Mouse (Mus musculus) MEL (cell line): Measurements from ENCODE around the gene Trip11. TPM values are rescaled to one million over a fixed set of nuclear protein-coding genes. Genes with fewer than 3 reads are reported as not detected.

Experiments
- DNase-seq: peaks from one replicate; pipeline ENCODE4 v3.0.0; 2011; ENCODE audit warnings: low read depth, low spot score
- H3K27ac ChIP-seq: 2 replicates; pipeline ENCODE4 v1.5.1; 2012; ENCODE audit warnings: low read depth, mild to moderate bottlenecking, control low read depth, low read length, moderate library complexity; ENCODE audit not compliant: control insufficient read depth
- H3K27me3 ChIP-seq, 2 experiments: fragments of 150-350 bp in 1 of 2; sonication (generic) in 1 of 2; 2 replicates each; pipeline ENCODE4 v1.6.1; 2012; ENCODE audit warnings: low read length in 2 of 2, mild to moderate bottlenecking in 2 of 2, improper control_type of control experiment in 1 of 2, moderate library complexity in 1 of 2; ENCODE audit not compliant: insufficient read depth in 2 of 2, control insufficient read depth in 1 of 2
- H3K36me3 ChIP-seq, 2 experiments: 2 replicates each; pipeline ENCODE4 v1.6.1; 2012 to 2014; ENCODE audit warnings: low read length in 2 of 2, improper control_type of control experiment in 1 of 2, inconsistent platforms in 1 of 2, mild to moderate bottlenecking in 1 of 2; ENCODE audit not compliant: insufficient read depth in 2 of 2, control insufficient read depth in 1 of 2
- H3K4me1 ChIP-seq, 2 experiments: fragments of 150-350 bp in 1 of 2; sonication (generic) in 1 of 2; 2 replicates each; pipeline ENCODE4 v1.6.1; 2012; ENCODE audit warnings: low read length in 2 of 2, improper control_type of control experiment in 1 of 2, mild to moderate bottlenecking in 1 of 2; ENCODE audit not compliant: insufficient read depth in 2 of 2, control insufficient read depth in 1 of 2
- H3K4me3 ChIP-seq, 2 experiments: fragments of 150-350 bp in 1 of 2; sonication (generic) in 1 of 2; 2 replicates each; pipeline ENCODE4 v1.5.1; 2012; ENCODE audit warnings: low read depth in 2 of 2, low read length in 2 of 2, mild to moderate bottlenecking in 2 of 2, moderate library complexity in 2 of 2, control low read depth in 1 of 2, improper control_type of control experiment in 1 of 2; ENCODE audit not compliant: control insufficient read depth in 1 of 2, insufficient read depth in 1 of 2
- H3K79me2 ChIP-seq: 2 replicates; pipeline ENCODE4 v1.6.1; 2012; ENCODE audit warnings: mild to moderate bottlenecking, low read length, moderate library complexity; ENCODE audit not compliant: control insufficient read depth, poor library complexity, insufficient read depth
- H3K9ac ChIP-seq: 2 replicates; pipeline ENCODE4 v1.6.1; 2012; ENCODE audit warnings: low read depth, mild to moderate bottlenecking, control low read depth, low read length, moderate library complexity; ENCODE audit not compliant: control insufficient read depth, poor library complexity, severe bottlenecking
- H3K9me3 ChIP-seq: fragments of 150-350 bp; sonication (generic); replicated peaks from 2 replicates; pipeline ENCODE4 v1.6.1; 2012; ENCODE audit warnings: mild to moderate bottlenecking, low read length, improper control_type of control experiment, moderate library complexity; ENCODE audit not compliant: insufficient read depth
- CHD1 ChIP-seq: IDR thresholded peaks from 2 replicates; pipeline ENCODE4 v1.6.1; 2012; ENCODE audit warnings: low read depth, mild to moderate bottlenecking, inconsistent platforms, low read length, improper control_type of control experiment
- CTCF ChIP-seq, 3 experiments: IDR thresholded peaks in 2 of 3; conservative IDR thresholded peaks in 1 of 3; 2 replicates each; pipeline ENCODE4 v1.5.1; 2011 to 2012; ENCODE audit warnings: low read length in 3 of 3, low read depth in 2 of 3, mild to moderate bottlenecking in 2 of 3, improper control_type of control experiment in 1 of 3, inconsistent platforms in 1 of 3, mixed read lengths in 1 of 3, moderate library complexity in 1 of 3; ENCODE audit not compliant: control insufficient read depth in 1 of 3, insufficient read depth in 1 of 3, poor library complexity in 1 of 3, severe bottlenecking in 1 of 3
- E2F4 ChIP-seq: IDR thresholded peaks from 2 replicates; pipeline ENCODE4 v1.6.1; 2011; ENCODE audit warnings: low read depth, low read length, improper control_type of control experiment, borderline replicate concordance
- EP300 ChIP-seq, 2 experiments: IDR thresholded peaks; 2 replicates each; pipeline ENCODE4 v1.6.1; 2011; ENCODE audit warnings: improper control_type of control experiment in 2 of 2, low read length in 2 of 2, low read depth in 1 of 2, mild to moderate bottlenecking in 1 of 2
- ETS1 ChIP-seq: IDR thresholded peaks from 2 replicates; pipeline ENCODE4 v1.6.1; 2012; ENCODE audit warnings: low read depth, mild to moderate bottlenecking, inconsistent platforms, low read length, improper control_type of control experiment, moderate library complexity
- GABPA ChIP-seq: IDR thresholded peaks from 2 replicates; pipeline ENCODE4 v1.6.1; 2012; ENCODE audit warnings: low read depth, mild to moderate bottlenecking, inconsistent platforms, low read length, improper control_type of control experiment, moderate library complexity
- GATA1 ChIP-seq: IDR thresholded peaks from 2 replicates; pipeline ENCODE4 v1.6.1; 2011; ENCODE audit warnings: low read depth, low read length, improper control_type of control experiment
- HCFC1 ChIP-seq: IDR thresholded peaks from 2 replicates; pipeline ENCODE4 v1.6.1; 2012; ENCODE audit warnings: low read depth, mild to moderate bottlenecking, inconsistent platforms, low read length, improper control_type of control experiment, moderate library complexity
- JUND ChIP-seq: IDR thresholded peaks from 2 replicates; pipeline ENCODE4 v1.6.1; 2011; ENCODE audit warnings: low read depth, mild to moderate bottlenecking, improper control_type of control experiment, low read length
- MAFK ChIP-seq: IDR thresholded peaks from 2 replicates; pipeline ENCODE4 v1.6.1; 2011; ENCODE audit warnings: low read depth, mild to moderate bottlenecking, low read length, improper control_type of control experiment, borderline replicate concordance
- MAZ ChIP-seq: IDR thresholded peaks from 2 replicates; pipeline ENCODE4 v1.6.1; 2012; ENCODE audit warnings: low read depth, mild to moderate bottlenecking, inconsistent platforms, low read length, improper control_type of control experiment
- MEF2A ChIP-seq: IDR thresholded peaks from 2 replicates; pipeline ENCODE4 v1.6.1; 2014; ENCODE audit warnings: low read depth, mild to moderate bottlenecking, inconsistent platforms, low read length, improper control_type of control experiment; ENCODE audit not compliant: poor library complexity, insufficient replicate concordance, severe bottlenecking; ENCODE audit errors: extremely low read depth
- MXI1 ChIP-seq: IDR thresholded peaks from 2 replicates; pipeline ENCODE4 v1.6.1; 2011; ENCODE audit warnings: mild to moderate bottlenecking, low read depth, low read length, improper control_type of control experiment
- MYB ChIP-seq: IDR thresholded peaks from 2 replicates; pipeline ENCODE4 v1.6.1; 2011; ENCODE audit warnings: mild to moderate bottlenecking, low read depth, low read length, improper control_type of control experiment
- MYC ChIP-seq: IDR thresholded peaks from 2 replicates; pipeline ENCODE4 v1.6.1; 2011; ENCODE audit warnings: low read depth, mild to moderate bottlenecking, low read length, improper control_type of control experiment, moderate library complexity
- NELFE ChIP-seq: IDR thresholded peaks from 2 replicates; pipeline ENCODE4 v1.6.1; 2011; ENCODE audit warnings: low read depth, low read length, improper control_type of control experiment
- NRF1 ChIP-seq: IDR thresholded peaks from 2 replicates; pipeline ENCODE4 v1.6.1; 2014; ENCODE audit warnings: low read depth, mild to moderate bottlenecking, inconsistent platforms, low read length, improper control_type of control experiment, moderate library complexity; ENCODE audit not compliant: poor library complexity, insufficient read depth, severe bottlenecking
- POLR2A ChIP-seq, 2 experiments: IDR thresholded peaks; 2 replicates each; pipeline ENCODE4 v1.6.1; 2011 to 2012; ENCODE audit warnings: low read length in 2 of 2, mild to moderate bottlenecking in 2 of 2, control low read depth in 1 of 2, improper control_type of control experiment in 1 of 2, low read depth in 1 of 2, moderate library complexity in 1 of 2; ENCODE audit not compliant: control insufficient read depth in 1 of 2, insufficient read depth in 1 of 2, poor library complexity in 1 of 2
- POLR2AphosphoS2 ChIP-seq: IDR thresholded peaks from 2 replicates; pipeline ENCODE4 v1.6.1; 2011; ENCODE audit warnings: low read length, improper control_type of control experiment
- POLR2AphosphoS5 ChIP-seq: IDR thresholded peaks from 2 replicates; pipeline ENCODE4 v1.6.1; 2012; ENCODE audit warnings: low read depth, borderline replicate concordance, mild to moderate bottlenecking, inconsistent platforms, low read length, moderate library complexity, mixed read lengths
- SMC3 ChIP-seq: IDR thresholded peaks from 2 replicates; pipeline ENCODE4 v1.6.1; 2011; ENCODE audit warnings: low read depth, low read length, improper control_type of control experiment
- TAL1 ChIP-seq: IDR thresholded peaks from 2 replicates; pipeline ENCODE4 v1.6.1; 2012; ENCODE audit warnings: mild to moderate bottlenecking, inconsistent platforms, low read length, moderate library complexity, mixed read lengths
- UBTF ChIP-seq: IDR thresholded peaks from 2 replicates; pipeline ENCODE4 v1.6.1; 2012; ENCODE audit warnings: low read depth, mild to moderate bottlenecking, inconsistent platforms, low read length, improper control_type of control experiment, moderate library complexity, borderline replicate concordance; ENCODE audit not compliant: insufficient read depth
- USF2 ChIP-seq, 2 experiments: IDR thresholded peaks; 2 replicates each; pipeline ENCODE4 v1.6.1; 2011 to 2012; ENCODE audit warnings: improper control_type of control experiment in 2 of 2, low read length in 2 of 2, borderline replicate concordance in 1 of 2, inconsistent platforms in 1 of 2, low read depth in 1 of 2, mild to moderate bottlenecking in 1 of 2; ENCODE audit not compliant: insufficient read depth in 1 of 2
- ZKSCAN1 ChIP-seq: IDR thresholded peaks from 2 replicates; pipeline ENCODE4 v1.6.1; 2012; ENCODE audit warnings: low read depth, mild to moderate bottlenecking, inconsistent platforms, low read length, improper control_type of control experiment, moderate library complexity
- ZMIZ1 ChIP-seq: IDR thresholded peaks from 2 replicates; pipeline ENCODE4 v1.6.1; 2012; ENCODE audit warnings: low read depth, mild to moderate bottlenecking, inconsistent platforms, low read length, improper control_type of control experiment, moderate library complexity
- polyA plus RNA-seq, 2 experiments: library from polyadenylated mRNA; stranded (reverse) in 1 of 2; unstranded in 1 of 2; fragments of >175 nt in 1 of 2; fragments of >200 nt in 1 of 2; gene quantifications; 2 replicates each; pipeline versions ENCODE4 v1.2.1 to v1.2.4; 2012; ENCODE audit warnings: low replicate concordance in 2 of 2, low read depth in 1 of 2; ENCODE audit not compliant: insufficient read length in 2 of 2, insufficient read depth in 1 of 2, missing spikeins in 1 of 2
- total RNA-seq: library from RNA; depleted of rRNA; stranded (reverse); fragments of 300-350 nt; gene quantifications from 2 replicates; pipeline ENCODE4 v1.2.3, GENCODE M21; 2012

Trip11 gene
- total and polyA plus RNA-seq, 3 experiments: 7.6 to 10.4 TPM; not detected in 1

GRCm38 (mm10) chr12:101922313-101922712, 9.2 kb upstream of the Trip11 start:
- H3K9me3 ChIP-seq: no peaks in the 10 kb centered on the region
- H3K27ac ChIP-seq: no peak overlapping the region
- no peaks in the 10 kb centered on the region for H3K79me2 ChIP-seq
- no peak for DNase-seq
- TF ChIP-seq EP300 (IDR thresholded peaks at IDR 0.05; ENCODE audit: low read depth in 1 of 2, low read length in 2 of 2) (no peak), MEF2A (no peak), GATA1 (no peak), MXI1 (no peak), ZMIZ1 (no peak), MAFK (no peak), POLR2AphosphoS5 (no peak)
- no peaks in the 10 kb centered on the region for H3K27me3 ChIP-seq
- no peak overlapping the region for H3K4me3 ChIP-seq
- no peak overlapping the region for H3K9ac ChIP-seq
- peaks cover 4 to 9% of the 10 kb centered on the region in 2 experiments for H3K4me1 ChIP-seq
- peaks cover 9 to 14% of the 10 kb centered on the region in 2 experiments for H3K36me3 ChIP-seq

DNA sequence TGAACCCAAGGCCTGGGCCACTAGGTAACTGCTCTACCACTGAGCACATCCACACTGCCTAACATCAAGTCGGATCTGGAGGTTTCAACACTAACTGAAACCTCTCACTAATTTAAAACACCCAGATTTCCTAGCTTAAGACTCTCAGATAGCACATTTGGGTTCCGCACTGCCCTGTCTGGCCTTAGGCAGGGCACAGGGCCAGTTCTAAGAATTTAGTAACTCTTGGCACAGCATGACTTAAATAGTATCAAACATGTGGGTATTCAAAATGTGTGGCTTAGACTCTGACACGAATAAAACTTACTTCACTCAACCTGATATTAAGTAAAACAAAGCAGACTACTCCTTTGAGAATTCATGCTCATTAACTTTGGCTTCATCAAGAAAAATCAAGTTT, 6.8 kb upstream of the Trip11 start:
- TF ChIP-seq NELFE (no peak), CTCF (IDR thresholded peaks at IDR 0.05 in 2 of 3, conservative IDR thresholded peaks at IDR 0.05 in 1 of 3; ENCODE audit: control insufficient read depth in 1 of 3, insufficient read depth in 1 of 3, low read depth in 2 of 3, low read length in 3 of 3, poor library complexity in 1 of 3, severe bottlenecking in 1 of 3) (no peak), USF2 (IDR thresholded peaks at IDR 0.05; ENCODE audit: borderline replicate concordance in 1 of 2, insufficient read depth in 1 of 2, low read depth in 1 of 2, low read length in 2 of 2) (no peak), MXI1 (no peak), TAL1 (no peak), E2F4 (no peak), MYC (no peak)
- H3K9me3 ChIP-seq: no peaks in the 10 kb centered on the region

DNA sequence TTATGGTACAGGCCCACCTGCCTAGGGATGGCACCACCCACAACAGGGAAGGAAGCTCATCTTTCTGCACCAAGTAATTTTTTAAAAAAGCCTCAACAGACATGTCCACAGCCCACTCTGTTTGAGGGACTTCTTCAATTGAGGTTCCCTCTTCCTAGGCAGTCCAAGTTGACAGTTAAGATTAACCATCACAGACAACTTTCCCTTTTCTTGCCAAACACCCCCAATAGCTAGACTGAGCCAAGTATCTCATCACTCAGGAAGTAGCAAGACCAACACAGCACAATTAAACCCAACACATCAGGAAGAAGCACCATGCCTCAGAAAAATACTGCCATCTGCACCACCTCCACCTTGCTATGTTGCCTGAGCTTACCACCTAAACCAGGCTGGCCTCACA, 4.1 kb upstream of the Trip11 start:
- DNase-seq: peak; percentile 88
- Histone ChIP-seq H3K27ac (peak overlapping the region; percentile 96), H3K9me3 (no peaks in the 10 kb centered on the region), H3K79me2 (peaks cover 11% of the 10 kb centered on the region), H3K4me3 (no peak overlapping the region), H3K9ac (peak overlapping the region; percentile 41; the same call in 1 of the 2 replicates), H3K36me3 (peaks cover 2 to 36% of the 10 kb centered on the region in 2 experiments), H3K27me3 (no peaks in the 10 kb centered on the region), H3K4me1 (peaks cover 11 to 25% of the 10 kb centered on the region in 2 experiments)
- TF ChIP-seq ETS1 (peak; percentile 52; the same call in 1 of the 2 replicates), MAZ (no peak), SMC3 (no peak), USF2 (IDR thresholded peaks at IDR 0.05; ENCODE audit: borderline replicate concordance in 1 of 2, insufficient read depth in 1 of 2, low read depth in 1 of 2, low read length in 2 of 2) (no peak), POLR2AphosphoS2 (no peak), TAL1 (no peak), CHD1 (no peak), HCFC1 (peak; percentile 59), POLR2A (IDR thresholded peaks at IDR 0.05; ENCODE audit: control insufficient read depth in 1 of 2, insufficient read depth in 1 of 2, low read depth in 1 of 2, low read length in 2 of 2, poor library complexity in 1 of 2) (peak in 1 of 2 experiments; percentile 37; a peak in 1 of 4 replicates), NRF1 (no peak), UBTF (no peak), JUND (no peak), MYB (peak; percentile 86), GABPA (no peak), ZKSCAN1 (no peak)

More for the DNA sequence above, 6.8 kb upstream of the Trip11 start:
- Histone ChIP-seq H3K4me3 (no peak overlapping the region), H3K27ac (no peak overlapping the region), H3K4me1 (peaks cover 11 to 16% of the 10 kb centered on the region in 2 experiments), H3K36me3 (peaks cover 8 to 26% of the 10 kb centered on the region in 2 experiments), H3K9ac (no peak overlapping the region), H3K79me2 (no peaks in the 10 kb centered on the region), H3K27me3 (no peaks in the 10 kb centered on the region)
- DNase-seq: no peak
